Mouse (Mus musculus): ENCODE data around the gene Tmem255b.

The Tmem255b gene

DNA sequence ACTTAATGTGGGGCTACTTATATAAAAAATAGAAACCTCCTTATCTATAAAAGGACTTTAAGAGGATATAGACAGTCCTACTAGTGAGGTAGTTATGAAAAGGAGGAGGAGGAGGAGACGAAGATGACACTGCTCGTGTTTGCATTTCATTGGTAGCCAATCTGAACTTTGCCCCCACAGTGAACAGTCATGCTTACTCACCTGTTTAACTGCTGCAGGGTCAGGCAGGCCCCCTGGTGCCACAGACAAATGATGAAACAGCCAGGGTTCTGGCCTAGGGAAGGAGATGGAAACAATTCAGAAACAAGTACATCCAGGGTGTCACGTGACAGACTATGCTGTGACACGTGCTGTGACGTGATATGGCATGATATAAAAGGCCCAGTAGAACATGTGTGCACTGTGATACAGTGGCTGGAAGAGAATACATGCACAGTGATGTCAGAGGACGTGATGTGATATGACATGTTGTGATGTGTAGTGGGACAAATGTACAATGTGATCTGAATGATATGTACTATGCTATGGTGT, 16.8 kb downstream of the Tmem255b start:
- DNase-seq, result no peak

DNA sequence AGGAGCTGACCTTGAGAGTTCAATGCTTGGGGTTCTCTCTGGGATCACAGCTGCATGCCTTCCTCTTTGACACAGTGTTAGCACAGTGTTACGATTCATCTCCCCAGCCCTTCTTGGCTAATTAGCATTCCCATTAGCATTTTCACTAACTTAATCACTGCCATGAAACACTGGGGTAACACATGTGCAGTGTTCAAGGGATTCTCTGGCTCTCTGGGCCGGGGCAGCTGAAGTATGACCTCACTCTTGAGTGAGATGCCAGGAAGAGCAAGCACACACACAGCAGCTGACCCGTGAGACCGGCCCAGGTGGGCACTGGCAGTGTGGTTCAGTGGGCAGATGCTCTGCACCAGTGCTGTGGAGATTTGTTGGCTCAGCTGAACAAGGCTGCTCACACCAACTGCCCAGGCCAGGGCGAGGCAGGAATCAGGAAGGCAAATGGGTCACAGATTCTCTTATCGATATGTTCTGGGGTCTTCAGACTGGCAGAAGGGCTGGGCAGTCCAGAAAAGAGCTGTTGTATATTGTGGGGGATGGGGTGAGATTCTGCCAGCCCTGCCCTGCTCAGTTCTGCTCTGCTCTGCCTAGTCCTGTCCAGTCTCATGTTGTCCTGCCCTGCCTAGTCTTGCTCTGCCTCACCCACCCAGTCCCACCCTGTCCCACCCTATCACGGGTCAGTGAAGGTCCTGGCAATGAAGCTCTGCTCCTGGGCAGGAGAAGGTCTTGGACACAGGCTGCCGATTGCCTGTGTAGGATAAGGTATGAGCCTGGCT, 19.5 kb downstream of the Tmem255b start:
- no peak for DNase-seq

DNA sequence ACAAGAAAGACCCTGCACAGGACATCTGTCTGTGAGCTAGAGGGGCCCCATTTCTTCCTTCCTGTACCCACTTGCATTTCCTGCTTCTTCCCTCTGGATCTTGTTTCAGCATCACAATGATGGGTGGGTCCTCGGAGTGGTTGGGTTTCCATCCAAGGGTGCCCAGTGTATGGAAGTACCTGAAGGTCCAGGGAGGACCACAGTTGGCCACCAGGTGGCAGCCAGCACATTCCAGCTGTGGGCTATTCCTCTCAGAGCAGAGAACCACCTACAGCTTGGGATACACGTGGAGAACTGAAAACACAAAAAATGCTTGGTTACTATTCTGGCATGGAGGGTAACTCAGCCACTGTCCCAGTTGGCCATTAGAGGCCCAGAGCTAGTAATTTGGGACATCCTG, 20.3 kb downstream of the Tmem255b start:
- peak; percentile 44 for DNase-seq

DNA sequence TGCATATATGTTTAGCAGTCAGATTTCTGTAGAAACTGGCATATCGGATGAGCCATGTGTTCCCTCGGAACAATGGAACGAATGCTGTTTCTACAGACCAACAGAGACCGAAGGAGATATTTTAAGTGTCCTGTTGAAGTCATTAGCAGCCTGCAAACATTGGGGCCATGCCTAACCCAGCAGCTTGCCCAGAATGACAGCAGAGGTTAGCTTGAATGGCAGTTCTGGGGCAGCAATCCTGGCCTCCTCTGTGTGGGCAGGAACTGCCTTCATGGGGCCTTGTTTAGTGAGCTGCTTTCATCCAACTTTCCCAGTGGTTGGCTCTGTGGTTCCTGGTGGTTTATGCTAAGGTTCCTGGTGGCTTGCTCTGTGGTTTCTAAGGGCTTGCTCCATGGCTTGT, 24.4 kb downstream of the Tmem255b start:
- DNase-seq, result no peak

DNA sequence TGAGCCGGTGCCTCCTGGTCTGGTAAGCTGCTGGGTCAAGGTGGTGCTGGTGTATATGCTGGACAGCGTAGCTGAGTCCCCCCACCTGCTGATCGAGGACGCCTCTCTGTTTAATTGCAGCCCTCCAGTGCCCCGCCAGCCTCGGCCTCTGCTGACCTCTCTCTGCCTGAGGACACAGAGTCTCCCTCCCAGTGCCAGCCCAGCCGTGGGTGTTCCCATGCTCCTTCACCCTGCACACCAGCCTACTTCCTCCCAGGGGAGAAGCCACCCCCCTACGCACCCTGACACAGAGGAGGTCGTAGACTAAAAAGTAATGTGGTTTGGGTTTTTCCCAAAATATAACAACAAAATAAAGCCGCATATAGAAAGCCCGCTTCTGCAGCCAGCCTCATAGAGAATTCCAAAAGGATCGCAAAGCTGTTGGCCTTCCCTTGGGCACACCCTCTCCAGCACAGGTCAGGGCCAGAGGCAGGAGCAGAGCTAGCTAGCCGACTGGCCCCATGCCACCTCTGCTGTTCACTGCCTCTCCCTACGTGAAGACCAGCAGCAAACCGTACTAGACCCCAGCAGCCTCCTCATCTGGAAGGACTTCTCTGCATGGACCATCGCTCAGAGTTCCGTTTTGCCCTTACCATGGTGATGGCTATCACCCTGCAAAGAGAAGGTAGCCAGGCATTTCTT, 26.2 kb downstream of the Tmem255b start:
- no peak for DNase-seq

DNA sequence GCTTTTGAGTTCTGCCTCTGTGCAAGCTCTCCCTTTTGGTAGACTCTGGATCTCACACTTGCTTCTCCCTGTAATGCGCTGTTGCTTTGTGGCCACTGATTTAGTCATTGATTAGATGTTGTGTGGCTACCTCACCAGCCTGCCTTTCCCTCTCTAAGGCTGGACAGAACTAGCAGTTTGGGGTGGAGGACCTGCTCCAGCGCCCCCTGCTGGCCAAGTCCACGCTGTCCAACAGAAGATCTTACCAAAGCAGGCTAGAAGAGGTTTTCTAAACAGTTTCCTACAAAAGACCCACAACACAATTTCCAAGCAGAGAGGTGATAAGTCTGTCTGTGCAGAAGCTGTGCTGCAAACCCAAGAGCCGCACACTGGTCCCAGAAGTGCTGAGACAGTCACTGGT, 26.9 kb downstream of the Tmem255b start:
- peak; percentile 86 for DNase-seq

DNA sequence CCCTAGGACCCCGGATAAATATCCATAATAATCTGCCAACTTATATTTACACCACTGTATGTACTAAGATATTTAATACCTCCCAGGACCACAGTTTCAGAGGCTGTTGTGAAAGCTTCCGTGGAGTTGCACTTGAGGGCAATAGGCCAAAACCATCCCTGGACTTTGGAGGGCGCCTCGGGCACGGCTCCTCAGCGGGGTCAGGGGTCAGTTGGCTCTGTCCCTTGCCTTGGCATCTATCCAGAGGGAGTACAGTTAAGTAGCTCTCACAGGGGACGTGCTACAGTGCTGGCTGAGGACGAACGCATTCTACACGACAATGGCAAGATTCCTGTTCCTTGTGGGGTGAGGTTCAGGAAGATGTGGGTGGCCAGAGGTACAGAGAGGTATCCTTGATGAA, 27.4 kb downstream of the Tmem255b start:
- peak; percentile 34 for DNase-seq

DNA sequence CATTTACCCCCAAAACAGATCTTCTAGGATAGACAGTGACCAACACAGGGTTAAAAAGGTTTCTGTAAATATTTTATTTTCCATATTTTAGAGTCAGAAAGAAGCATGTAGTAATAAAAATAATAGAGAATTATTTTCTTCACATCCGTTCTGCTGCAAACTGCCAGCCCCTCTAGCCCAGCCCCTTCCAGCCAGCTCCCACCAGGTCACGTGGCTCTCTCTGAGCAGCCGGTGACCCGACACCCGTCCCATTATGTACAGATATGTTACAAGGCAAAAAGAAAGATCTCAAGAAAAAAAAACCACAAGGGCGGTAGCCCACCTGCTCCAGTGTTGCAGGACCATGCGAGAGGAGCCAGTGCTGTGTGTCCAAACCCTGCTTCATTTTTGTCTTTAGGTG, 30.3 kb downstream of the Tmem255b start:
- DNase-seq, result no peak

DNA sequence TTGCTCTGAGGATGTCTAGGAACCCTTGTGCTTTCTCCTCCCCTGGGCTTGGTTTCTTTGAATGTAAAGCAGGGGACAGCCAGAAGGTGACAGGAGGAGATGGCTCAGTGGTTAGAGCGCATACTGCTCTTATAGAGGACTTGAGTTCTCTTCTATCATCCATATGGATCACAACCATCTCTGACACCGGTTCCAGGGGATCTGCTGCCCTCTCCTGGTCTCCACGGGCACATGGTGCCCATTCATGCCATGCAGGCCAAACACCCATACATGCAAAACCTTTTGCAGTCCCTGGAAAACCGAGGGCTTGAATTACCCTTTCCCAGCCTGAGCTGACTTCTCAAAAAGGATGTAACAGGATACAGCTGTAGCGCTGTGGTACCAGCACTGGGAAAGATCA, 32.0 kb downstream of the Tmem255b start:
- peak; percentile 33 for DNase-seq

DNA sequence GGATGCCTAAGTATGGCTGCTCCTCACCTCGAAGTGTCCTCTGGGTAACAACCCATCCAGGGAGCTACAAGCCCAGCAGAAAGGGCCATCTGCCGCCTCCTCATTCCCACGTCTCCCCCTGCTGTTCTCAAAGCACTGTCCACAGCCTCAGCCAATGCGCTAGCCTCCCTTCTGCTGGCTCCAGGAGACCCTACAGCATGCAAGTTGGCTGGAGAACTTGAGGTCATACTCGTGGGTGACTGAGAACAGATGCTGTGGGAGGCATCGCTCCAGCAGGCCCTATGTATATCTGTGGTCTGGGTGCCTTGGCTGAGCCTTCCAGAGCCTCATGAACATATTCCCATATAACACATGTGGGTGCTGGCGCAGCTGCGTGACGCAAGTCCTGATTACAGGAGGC, 33.7 kb downstream of the Tmem255b start:
- DNase-seq, result no peak

DNA sequence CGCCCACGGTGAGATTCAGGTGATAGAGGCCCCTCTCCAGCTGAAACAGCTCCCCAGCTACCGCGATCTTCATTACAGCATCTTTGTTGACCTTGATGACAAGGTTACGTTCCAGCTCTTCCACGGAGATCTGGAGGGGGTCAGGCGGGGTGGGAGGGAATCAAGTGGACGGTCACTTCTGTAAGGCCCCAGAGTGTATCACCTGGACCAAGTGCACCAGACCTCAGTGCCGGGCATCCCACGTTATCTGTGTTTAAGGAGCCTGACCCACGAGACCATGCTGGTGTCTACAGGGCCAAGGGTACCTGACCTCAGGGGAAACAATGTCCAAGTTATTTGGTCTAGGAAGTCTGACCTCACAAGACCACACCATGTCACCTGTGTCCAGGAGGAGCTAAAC, 36.5 kb downstream of the Tmem255b start:
- DNase-seq, result no peak

DNA sequence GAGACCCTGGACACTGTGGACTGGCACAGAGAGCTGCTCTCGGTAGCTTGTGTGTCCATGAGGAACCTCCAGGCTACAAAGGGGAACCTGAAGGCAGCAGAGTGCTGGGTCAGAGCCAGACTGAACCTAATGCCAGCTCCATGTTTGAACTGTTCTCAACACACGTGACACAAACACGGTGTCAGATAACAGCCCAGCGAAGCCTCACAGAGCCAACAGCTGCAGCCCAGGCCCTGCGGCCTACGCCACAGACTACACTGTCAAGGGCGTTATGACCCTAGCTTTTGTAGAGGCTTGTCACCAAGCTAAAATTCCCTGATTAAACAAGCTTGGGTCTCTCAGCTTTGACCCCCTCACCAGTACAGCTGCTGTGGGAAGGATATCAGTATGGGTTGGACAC, 37.3 kb downstream of the Tmem255b start:
- no peak for DNase-seq

DNA sequence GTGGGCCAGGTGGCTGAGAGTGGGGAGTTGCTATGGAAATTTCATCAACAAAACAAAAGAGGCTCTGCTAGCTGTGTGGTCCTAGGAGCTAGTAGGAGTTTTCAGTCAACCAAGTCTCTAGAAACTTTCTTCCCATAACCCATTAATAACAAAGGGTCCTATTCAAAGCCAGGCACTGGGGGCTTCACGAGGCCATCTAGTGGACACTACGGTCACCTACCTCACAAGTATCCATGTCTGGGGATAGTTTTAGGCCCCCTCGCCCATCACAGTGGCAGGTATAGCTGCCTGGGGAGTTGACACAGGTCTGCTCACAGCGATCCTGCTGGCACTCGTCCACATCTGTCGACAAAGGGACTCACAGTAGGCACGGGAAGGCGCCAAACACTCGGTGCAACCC, 40.9 kb downstream of the Tmem255b start:
- peak; percentile 32 for DNase-seq

DNA sequence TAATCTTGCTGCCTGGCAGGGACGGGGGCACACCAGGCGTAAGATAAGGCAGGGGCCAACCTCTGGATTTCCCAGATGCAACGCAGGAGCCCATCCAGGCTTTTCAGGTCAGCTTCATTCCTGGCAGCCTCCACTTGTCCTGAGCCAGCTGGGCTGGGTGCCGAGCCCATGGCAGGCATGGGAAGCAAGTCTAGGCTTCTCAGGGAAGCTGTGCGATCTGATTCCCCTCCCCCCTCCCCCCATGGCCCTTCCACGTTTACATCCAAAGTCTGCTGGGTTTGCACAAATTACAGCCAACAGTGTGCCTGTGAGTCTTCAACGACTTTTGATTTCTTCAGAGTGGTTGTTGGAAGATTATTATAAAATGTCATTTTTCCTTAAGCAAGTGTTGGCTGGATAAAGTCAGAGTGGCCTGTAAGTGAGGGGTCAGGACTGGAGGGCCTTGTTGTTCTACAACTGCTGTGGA, 46.1 kb downstream of the Tmem255b start:
- no peak for DNase-seq

DNA sequence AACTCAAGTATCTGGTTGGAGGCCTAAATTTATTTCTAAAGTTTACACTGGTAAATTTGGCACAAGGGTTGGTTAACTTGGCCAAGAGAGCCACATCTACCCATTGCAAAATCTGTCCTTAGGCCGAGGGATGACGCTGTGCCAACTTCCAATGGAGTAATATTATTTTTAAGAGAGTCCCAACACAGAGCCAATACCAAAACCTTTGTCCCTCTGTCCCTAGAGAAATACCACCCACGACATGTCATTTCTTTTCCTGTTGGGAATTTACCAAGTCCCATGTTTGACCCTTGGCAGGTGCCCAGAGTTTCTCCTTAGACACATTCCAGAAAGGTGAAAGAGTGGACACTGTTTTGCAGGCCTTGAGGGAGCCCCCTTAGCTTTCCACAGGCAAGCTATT, 46.6 kb downstream of the Tmem255b start:
- DNase-seq, result no peak

DNA sequence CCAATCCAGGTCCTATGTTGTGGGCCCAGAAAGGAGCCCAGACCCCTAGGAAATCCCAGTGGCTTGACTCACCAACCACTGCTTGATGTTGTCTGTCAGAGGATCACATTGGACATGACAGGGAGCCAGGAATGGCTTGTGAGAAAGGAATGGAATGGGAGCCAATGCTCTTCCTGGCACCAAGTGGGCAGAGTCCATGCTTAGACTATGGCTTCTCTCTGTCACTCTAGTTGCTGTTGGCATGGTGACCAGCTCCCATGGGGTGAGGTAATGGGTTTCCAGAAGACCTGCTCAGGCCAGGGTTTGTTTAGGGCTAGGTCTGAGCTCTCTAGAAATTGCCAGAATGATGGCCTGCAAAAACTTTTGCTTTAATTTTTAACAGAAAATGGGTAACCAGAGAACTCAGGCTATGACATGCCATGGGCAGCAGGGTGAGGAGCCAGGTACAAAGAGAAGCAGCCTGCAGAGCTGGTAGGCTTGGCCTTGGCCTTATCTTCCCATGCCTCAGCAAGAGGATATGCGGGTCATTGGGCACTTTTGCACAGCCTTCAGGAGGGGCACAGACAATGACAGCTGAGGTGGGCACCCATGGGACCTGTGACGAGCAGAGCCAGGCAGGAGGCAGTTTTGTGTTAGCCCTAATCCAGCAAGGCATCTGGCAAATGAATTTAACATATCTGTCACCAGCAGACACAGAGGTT, 47.3 kb downstream of the Tmem255b start:
- DNase-seq, result no peak

DNA sequence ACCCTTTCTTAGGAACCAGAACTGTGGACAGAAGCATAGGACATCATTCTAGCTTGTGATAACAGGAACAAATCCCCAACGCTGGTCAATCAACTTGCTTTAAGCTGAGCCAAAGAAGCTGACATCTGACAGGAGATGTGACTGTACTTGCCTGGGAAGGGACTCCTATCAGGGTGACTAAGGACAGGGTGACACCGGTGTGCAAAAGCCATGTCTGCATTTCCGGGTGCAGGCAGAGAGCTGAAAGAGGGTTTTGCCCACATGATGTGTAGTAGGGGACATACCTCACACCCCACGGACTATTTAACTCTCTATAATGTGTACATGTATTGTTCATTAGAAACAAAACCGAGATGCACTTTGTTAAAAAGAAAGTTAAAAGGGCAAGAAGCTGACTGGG, 48.2 kb downstream of the Tmem255b start:
- no peak for DNase-seq

DNA sequence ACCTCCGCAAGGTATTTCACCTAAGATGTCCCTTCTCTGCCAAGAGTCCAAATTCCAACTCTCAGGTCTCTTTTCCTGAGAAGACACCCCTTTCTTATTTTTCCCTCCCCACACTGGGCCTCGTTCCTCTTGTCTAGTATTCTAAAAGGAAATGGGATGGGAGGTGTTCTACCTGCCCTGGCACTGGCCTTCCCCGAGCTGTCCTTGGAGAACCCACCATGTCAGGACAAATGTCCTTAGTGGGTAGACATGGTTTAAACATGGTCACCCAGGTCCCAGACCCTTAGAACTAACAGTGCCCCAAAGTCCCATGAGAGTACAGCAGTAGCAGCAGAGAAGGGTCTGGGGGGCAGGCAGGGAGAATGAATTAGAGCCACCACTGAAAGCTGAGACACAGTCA, 54.4 kb downstream of the Tmem255b start:
- DNase-seq, result no peak

DNA sequence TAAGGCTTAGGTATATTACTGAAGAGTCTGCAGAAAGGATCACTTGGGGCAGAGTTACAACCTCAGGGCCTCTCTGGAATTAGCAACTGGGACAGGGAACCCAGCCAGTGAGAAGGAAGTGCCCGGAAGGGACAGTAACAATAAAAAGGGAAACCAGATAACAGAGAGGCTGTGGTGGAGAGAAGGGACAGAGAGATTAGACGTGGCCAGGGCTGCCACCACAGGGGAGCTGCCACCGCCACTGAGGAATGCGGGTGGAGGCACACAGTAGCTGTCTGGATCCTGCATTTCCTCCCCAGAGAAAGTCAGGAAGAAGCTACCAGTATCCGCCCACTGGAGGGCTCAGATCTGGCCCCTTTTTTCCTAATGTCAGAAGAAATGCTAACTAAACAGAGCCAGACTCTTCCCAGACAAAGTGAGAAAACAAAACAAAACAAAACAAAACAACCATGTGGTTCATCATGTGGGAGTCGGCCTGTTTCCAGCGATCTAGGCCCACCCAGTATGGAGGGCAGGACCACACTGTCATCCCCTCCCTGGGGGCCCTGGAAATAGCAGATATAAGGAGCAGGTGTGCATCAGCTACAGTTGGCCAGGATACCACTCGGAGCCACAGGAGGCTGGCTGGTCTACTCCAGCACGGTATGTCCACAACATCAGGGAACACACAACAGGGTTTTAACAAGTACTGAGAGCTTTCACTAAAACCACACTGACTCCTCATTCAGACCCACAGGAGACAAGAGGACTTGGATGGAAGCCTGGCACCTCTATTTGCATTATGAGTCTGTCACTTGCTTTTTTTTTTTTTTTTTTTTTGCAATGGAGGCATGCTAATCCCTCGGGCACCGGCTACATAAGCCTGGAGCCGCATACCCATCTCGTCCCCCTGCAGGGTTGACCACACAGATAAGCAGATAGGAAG, 55.3 kb downstream of the Tmem255b start:
- no peak for DNase-seq

DNA sequence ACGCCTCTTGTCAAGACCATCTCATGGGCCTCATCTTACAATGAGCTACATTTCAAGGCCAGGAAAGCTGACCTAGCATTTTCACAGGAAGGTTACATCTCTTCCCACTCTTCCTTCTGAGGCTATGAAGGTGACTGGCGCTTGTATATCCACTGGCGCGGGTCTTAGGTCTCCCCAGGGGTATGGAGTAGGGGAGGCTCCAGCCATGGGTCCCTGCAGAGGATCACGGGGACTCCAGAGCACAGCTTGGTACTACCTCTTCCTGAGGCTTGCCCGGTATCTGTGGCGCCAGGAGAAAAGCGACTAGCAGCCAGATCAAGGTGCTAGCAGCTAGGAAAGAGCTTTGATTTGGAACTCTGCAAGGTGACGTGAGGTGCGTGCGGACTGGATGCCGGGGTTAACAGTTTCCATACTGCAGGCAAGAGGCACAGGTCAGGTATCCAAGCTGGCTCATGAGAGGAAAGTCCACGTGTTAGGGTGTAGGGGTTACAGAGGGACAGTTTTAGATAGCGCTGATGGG, 56.6 kb downstream of the Tmem255b start:
- DNase-seq, result no peak

DNA sequence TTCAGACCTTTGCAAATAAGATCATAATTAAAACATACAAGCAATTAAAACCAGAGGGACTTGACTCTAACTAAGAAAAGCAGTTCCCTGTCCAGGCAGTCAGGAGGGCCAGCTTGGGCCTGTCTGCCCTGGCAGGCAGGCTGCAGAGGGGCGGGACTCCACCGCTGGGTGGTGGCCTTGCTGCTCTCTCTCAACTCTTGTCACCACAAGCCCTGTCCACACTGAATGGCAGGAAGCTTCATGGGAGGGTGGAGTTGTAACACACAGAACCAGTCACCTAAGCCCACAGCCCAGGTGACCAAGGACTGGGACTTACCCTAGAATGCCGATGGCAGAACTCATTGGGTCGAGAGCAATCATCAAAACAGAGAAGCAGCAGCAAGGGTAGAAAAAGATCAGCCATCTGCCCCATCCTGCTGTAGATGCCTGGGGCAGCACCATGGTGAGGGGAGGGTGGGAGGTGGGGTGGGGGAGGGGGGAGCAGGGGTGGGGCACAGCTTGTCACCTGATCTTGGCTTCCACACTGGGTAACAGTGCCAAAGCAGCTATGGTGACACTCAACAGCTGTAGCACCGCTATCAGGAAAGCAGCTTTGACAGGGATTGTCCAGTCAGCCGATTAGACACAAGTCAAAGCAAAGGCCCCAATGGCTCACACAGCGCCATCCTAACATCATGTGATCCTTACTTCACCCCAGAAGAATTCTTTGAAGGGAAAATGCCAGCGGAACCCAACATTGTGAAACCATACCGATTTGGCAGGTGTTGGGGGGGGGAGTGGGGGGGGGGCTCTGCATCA, 57.4 kb downstream of the Tmem255b start:
- DNase-seq, result no peak

All from right cerebral cortex, postnatal 4 days (tissue).